Mouse (Mus musculus) thymus, postnatal 25 days (tissue): ENCODE data around the gene Tm9sf4.

Experiments used
- DNase-seq: peaks from one replicate; pipeline ENCODE4 v3.0.0; 2022

The Tm9sf4 gene

DNA sequence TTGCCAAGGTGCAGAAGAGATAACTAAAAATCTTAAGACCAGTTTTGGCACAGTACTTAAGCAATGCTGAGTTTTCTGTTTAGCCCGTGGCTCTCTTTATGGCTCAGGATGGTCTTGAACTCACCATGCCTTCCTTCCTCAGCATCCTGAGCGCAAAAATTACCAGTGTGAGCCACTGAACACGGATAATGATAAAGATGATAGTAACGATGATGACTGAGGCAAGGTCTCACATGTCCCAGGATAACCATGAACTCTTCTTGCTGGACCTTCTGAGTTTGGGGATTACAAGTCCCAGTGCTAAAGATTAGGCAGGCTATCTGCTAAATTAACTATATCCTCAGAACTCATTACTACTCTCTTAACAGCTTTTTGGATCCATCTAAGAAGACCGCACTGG is 970 bp upstream of the Tm9sf4 start:
- DNase-seq: no peak

DNA sequence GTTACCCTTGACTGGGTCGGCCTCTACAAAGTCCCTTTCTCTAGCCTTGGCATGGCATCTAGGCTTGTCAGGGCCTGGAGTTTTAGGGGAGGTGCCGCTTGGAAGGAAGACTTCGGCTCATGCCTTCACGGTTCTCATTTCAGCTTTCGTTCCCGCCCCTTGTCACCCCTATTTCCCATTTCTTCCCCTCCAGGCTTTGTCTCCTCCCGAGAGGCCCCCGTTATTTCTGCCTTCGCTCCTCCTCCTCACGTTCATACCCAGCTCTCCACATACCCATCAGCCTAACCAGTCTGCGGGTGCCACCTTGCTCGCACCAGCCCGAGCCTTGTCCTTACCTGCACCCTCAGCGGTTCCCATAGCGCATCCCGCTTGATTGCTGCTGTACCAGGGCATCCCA is 579 bp downstream of the Tm9sf4 start:
- DNase-seq: no peak

DNA sequence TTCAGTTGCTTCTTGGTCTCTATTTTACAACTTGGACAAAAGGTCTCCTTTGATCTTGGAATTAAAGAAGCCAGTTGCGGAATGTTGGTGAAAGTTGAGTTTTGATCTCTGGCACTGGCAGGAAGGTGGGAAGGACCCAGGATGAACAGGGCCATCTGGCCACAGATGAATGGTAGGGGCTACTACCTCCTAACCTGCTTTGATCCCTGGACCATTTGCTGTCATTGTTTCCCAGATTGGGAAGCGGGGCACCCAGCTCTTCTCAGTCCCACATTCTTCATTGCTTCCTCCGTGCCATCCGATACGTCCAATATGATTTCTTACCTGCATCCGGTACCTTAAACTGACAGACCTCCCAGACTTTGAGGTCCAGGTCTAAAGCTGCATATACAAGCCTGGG is 6.0 kb downstream of the Tm9sf4 start:
- DNase-seq: no peak

DNA sequence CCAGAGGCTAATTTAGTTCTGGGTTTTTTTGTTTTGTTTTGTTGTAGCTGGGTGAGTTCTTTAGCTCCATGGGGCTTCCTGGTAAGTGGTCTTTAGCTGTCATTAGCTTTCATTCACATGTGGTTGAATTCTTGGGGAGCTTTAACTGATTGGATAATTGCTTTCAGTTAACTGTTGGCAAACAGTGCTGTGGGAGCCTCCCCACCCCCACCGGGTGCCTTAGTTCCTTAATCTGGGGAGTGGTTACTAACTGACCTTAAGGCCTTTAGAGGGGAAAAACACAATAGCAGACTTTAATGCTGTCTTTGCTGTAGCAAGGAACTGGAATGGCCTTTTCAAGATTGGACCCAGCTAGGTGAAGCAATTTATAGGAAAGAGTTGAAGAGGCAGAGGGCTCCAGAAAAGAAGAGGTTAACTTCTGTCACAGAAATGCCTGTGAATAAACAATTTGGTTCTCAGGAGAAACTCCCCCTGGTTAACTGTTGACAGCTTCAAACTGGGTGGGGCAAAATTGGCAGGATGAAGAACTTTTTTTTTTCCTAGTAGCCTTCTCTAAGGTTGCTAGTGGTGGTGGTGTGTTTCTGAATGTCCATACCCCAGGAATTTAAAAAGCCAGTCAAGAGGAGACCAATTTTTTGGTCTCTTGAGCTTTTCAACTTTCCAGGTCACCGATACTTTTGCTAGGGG is 7.2 kb downstream of the Tm9sf4 start:
- no peak for DNase-seq

DNA sequence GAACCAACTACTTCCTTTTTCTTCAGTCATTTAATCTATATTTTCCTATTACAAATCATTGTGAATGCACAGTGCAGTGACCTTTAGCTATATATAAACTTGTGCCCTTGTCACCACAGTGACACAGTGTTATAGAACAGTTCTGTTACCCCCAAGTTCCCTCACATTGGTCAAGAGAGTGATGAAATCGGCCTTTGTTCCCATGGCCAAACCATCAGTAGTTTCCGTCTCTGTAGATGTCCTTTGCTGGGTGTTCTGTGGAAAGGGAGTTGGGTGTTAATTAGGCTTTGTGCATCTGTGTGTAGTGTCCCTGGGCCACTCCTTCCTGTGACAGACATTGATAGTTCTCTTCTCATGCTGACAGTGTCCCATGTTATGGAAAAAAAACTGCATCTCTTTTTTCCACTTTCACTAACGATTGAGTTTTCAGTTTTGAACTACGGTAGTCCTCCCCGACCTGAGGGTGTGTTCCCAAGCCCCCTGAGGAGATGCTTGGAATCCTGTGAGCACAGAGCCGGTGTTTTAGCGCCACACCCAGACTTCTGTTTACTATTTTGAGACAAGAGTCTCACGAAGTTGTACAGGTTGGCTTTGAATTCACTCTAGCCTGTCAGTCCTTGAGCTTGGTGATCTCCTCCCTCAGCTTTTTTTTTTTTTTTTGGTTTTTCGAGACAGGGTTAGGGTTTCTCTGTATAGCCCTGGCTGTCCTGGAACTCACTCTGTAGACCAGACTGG is 9.6 kb downstream of the Tm9sf4 start:
- DNase-seq: no peak

DNA sequence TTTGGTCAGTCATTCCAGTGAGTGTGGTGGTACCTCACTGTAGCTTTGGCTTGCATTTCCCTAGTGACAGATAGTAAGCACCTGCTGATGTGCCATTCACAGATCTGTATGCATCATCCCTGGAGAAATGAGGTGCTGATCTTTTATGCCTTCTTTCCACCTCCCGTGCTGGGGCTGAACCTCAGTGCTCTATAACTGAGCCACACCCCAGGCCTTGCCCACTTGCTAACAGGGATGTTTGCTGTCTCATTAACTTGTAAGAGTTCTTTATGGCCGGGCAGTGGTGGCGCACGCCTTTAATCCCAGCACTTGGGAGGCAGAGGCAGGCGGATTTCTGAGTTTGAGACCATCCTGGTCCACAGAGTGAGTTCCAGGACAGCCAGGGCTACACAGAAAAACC is 10.9 kb downstream of the Tm9sf4 start:
- no peak for DNase-seq

DNA sequence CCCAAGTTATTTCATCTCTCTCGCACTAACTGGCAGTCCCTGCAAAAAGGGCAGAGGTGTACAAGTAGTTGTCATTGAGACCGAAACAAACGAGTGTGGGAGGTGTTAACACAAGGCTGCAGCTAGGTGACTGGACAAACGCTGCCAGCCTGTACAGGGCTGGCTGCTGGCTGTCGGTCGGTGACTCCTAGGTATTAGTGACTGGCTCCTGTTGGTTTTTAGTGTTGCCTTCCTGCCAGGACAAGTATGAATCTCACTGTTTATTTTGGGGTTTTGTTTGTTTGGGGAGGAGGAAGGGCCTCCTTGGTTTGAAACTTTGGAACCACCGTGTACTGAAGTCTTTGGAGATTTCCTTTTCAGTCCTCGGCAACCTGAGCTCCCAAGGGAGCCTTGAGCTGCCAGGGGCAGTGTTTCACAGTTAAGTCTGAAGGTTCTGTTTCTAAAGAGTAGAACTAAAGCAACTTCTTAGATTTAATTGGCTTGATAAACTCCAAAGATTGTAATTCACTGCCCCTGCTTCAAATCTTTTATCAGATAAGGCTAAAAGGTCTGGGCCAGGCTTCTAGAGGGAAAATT is 15.0 kb downstream of the Tm9sf4 start:
- no peak for DNase-seq

DNA sequence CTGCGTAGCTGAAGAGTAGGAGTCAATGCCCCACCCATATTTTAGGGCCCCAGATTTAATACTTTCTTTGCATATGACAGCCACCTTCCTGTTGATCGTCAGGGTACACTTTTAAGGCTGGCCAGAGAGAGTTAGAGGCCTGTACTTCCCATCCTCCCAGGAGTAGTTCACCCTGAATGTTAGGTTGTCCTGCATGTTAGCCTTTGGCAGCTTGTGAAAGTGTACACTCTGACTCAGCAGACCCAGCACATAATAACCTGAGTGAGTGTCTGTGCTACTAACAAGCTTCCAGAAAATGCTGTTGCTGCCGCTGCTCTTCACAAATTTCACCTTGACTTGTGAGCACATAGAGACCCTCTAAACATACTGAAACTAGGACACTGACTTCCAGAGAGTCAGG is 16.1 kb downstream of the Tm9sf4 start:
- no peak for DNase-seq

DNA sequence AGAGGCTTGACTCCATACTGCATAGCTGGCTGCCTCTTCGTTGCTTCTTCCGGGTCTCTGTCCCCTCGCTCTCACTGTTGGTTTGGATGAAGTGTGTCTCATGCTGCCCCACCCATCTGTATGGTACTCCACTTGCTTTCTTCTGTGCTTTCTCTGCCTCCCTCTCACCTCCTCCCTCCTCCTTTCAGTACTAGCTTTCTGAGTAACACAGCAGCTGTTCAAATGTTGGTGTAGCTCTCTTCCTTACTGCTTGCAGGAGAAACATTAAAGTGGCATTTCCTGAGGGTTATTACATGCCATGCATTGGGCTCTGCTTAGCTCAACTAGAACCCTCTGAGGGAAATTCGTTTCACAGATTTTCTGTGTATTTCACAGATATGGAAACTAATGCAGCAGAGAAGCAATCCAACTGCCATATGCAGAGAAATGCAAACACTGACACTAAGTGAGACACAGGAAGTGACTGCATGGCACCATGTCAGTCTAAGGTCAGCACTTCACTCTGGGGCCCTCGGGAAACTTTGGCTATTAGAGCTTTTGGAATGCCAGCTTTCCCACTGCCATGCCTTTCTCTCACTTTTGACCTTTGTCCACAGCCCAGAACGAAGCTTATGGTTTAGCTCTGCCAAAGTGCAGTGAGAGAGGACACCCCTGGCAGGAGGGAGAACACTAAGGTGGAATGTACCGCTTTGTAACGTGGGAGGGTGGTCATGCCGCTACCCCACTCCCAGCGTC is 18.2 kb downstream of the Tm9sf4 start:
- DNase-seq: no peak

DNA sequence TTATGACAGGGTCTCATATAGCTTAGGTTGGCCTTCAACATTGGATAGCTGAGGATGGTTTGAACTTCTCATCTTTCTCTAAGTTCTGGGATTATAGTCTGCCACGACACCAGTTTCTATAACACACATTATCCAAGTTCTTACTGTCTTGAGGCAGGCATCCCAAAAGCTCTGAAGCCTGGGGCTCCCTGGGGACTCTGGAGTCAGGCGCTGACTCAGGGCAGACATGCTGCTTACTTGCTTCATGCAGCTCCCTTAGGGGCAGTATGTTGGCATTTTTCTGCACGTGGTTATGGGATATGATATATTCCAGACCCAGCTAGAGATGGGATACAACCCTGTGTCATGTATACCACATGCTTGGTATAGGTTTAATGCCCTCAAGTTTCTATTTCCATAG is 18.9 kb downstream of the Tm9sf4 start:
- no peak for DNase-seq

DNA sequence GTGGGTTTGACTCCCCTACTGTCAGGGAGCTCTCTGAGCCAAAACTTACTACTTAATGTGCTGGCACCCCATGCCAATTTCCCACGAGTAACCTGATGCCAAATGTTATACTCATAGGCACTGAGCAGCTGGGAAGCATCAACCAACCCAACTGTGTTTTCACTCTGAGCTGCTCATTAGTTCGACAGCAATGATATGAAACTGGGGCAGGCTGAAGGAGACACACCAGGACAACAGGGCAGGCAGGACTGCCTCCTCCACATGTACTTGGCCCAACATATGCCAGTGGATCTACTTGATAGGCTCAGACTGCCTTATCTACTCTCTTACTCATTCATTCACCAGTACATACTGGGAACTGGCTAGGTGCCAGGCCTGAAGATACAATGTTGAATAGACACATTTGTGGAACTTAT is 25.1 kb downstream of the Tm9sf4 start:
- no peak for DNase-seq

DNA sequence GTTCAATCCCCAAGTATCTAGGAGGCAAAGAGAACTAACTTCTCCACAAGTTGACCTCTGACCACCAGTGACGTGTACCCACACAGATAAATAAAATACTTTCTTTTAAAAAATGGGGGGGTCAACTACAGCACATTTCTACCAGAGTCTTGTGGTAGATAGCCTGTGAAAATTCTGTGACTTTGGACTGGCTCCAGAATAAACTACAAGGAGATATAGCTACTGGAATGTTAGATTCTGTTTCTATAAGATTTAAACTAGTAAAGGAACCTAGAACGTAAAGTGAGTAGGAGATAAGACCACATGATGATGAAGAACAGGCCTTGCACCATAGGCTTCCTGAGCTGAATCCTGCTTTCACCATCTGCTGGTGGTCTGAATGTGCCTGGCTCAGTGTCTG is 26.7 kb downstream of the Tm9sf4 start:
- DNase-seq: no peak

DNA sequence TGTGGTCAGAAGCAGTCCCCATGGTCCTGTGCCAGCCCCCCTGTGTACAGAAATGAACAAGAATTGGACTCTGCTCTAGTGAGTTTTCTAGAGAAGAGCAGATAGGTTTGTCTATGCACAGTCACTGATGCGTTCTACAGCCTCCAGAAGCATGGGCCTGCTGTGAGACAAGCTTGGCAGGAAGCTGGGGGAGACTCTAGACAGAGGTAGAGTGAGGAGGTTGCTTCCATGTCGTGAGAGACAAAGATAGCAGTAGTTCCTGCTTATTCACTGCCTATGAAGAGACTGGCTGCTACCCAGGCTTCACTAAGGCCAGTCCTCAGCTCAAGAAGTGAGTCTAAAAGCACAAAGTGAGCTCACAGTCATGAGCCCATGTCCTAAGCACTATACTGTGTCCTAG is 30.1 kb downstream of the Tm9sf4 start:
- DNase-seq: no peak

DNA sequence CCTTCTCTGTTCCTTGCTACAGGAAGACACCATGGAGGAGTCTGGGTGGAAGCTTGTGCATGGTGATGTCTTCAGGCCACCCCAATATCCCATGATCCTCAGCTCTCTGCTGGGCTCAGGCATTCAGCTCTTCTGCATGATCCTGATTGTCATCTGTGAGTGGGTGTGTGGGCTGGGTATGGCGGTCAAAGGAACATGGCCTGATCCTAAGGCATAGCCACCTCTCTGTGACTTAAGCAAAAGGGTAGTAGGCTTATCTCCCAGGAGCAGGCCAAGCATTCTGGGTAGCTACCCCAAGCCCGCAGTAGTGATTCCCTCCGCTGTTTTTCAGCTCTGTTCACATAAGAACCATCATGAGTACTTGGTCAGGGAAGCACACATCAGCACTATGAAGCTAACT is 33.2 kb downstream of the Tm9sf4 start:
- DNase-seq: no peak

DNA sequence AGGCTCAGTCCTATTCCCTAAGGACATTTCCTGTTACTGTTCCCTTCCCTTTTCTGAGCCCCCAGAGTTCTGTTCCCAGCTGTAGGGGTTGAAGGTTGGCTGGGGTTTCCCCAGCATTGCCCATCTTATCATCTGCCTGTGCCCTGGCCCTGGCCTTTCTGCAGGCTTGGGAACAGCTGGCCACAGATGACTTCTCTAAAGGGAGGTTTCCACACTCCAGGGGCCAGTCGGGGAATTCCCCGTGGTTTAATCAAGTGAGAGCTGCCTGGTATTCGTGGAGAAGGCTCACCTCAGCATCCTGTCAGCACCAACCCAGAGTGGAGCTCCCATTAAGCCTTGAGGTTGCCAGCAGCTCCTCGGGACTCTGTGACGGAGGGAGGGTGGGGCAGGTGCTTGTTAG is 37.4 kb downstream of the Tm9sf4 start:
- no peak for DNase-seq

DNA sequence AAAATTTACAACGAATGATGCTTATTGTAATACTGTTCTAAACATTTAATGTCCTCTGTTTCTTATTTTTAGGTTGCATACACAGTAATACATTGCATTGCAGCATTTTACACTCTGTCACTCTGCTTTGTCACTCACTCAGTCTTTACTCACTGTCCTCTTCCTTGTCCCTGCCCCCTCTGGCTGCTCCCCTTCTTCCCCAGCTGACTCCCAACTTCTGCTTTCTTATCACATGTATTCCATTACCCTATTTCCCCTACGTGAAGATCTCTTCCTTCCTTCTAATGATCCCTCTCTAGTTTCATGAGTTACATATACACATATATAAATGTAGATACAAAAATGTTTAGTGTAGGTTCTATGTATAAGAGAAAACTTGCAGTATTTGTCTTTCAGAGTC is 38.0 kb downstream of the Tm9sf4 start:
- DNase-seq: no peak

DNA sequence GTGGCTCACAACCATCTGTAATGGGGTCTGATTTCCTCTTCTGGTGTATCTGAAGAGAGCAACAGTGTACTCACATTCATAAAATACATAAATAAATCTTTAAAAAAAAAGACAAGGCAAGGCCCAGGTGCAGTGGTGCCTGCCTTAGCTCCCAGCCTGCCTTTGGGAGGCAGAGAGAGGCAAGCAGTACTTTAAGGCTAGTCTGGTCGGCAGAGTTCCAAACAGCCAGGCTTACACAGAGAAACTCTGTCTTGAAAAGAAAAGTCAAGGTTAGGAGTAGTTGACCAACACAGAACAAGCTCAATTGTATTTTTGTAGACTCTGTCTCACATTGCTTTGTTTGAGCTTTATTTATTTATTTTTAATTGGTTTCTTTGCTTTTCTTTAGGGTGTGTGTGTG is 41.7 kb downstream of the Tm9sf4 start:
- no peak for DNase-seq

DNA sequence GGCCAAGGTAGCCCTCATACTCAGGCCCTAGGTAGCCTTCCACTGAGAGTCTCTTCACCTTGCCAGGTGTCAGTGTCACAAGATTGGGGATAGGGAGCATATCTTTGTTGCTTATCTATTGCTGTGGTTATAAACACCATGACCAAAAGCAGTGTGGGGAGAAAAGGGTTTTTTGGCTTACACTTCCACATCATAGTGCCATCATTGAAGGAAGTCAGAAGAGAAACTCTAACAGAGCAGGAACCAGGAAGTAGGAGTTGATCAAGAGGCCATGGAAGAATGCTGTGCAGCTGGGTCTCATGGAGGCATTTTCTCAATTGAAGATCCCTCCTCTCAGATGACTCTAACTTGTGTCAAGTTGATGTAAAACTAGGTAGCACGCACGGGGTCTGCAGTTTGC is 47.0 kb downstream of the Tm9sf4 start:
- no peak for DNase-seq

DNA sequence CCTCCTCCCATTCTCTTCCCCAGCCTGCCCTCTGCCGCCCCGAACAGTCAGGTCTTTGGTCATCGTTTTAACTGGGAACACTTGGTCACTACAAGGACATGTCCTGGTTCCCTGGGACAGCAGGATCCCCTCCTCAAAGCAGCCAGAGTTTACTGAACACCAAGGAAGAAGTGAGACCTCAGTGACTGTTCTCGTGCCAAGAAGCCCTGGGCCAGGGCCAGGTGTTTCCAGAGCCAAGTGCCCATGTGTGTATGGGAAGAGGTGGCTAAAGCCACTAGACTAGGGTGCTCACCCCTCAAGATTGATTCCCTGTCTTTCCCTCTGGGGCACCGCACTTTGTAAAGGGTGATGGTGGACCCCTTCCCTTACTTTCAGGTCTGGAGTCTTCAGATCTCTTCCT is 48.2 kb downstream of the Tm9sf4 start:
- DNase-seq: no peak

DNA sequence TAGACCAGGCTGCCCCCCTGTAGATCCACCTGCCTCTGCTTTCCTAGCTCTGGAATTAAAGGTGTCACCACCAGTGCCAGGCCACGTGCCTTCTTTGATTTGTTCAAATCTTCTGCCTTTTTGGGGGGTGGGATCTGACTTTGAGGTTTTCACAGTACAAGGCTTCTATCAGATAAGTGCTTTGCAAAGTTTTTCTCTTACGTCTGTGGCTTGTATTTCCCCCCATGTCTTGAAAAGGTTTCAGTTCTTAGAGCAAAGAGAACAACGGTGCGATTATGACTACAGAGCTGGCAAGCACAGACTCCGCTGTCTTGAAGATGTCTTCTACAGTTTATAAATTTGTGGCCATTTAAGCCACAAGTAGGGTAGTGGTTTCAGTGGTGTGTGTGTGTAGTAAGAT is 50.3 kb downstream of the Tm9sf4 start:
- peak; percentile 28 for DNase-seq

DNA sequence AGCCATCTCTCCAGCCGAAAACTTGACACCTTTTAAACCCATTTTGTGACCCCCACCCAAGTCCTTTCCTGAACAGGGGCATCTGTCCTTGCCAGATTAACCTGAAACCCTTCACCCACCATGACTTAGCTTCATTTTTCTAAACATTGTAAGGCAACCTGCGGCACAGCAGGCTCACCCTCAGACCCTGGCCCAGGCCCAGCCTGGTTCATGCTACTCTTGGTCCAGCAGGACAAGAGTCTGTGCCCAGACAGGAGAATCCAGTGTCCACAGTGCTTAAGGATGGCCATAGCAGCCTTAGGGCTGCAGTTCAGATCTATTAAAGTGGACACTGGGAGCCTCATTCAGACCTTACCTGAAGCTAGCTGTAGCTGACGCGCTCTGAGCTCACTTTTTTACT is 52.2 kb downstream of the Tm9sf4 start:
- no peak for DNase-seq

DNA sequence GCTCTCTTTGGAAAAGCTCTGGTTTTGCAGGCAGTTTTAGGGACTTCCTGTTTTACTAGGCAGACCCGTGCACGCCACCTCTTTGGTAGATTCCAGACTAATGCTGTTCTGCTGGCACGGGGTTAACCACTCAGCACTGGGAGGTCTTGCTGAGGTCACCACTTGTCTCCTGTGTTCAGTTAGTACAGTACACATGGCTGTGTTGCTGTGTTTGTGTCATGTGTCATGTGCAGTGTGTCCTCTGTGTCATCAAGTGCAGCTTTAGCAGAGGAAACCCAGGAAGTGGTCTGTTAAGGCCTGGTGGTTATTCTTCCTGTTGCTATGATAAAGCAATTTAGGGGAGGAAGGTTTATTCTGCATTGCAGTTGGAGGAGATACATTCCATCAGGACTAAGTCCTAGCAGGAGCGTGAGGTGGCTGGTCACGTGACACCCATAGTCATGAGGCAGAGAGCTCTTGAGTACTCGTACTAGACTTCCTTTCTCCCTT is 53.7 kb downstream of the Tm9sf4 start:
- peak; percentile 49 for DNase-seq

DNA sequence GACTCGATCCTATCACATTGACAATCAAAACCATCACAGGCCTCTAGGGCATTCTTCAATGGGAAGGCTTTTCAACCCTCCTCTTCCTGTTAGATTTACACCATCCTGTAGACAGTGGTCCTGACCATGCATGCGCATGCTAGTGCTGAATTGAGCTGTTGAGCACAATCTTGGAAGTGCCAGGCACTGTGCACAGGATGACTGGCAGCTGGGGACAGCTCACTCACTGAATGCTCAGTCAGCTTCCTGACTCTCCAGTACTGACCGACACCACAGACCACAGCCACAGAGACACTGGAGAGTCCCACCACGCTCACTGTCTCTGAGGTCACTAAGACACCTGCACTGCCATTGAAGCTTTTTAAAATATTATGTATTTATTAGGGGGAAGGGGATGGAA is 54.3 kb downstream of the Tm9sf4 start:
- DNase-seq: no peak
